Mouse (Mus musculus) yolk sac, embryonic 10.5 days (tissue): ENCODE data around the gene Fam178b.
"Not testable (repeated sequence)": the region's sequence is repeated elsewhere in the genome, so short reads cannot be mapped to it uniquely, and the experiment has no call there.

Source experiments
- DNase-seq: peaks from one replicate; pipeline ENCODE4 v3.0.0-alpha.2; 2017; ENCODE audit warnings: low spot score

Fam178b gene

GRCm38 (mm10) chr1:36672648-36673350, 10.2 kb downstream of the Fam178b start:
- DNase-seq, result no peak

GRCm38 (mm10) chr1:36671260-36671659, 11.7 kb downstream of the Fam178b start:
- DNase-seq, result no peak

GRCm38 (mm10) chr1:36670256-36670655, 12.7 kb downstream of the Fam178b start:
- no peak for DNase-seq

- DNase-seq, result not testable (repeated sequence)
Measured at GRCm38 (mm10) chr1:36668007-36668406, 15.0 kb downstream of the Fam178b start.

- DNase-seq, result no peak
Measured at GRCm38 (mm10) chr1:36665934-36666333, 17.0 kb downstream of the Fam178b start.

GRCm38 (mm10) chr1:36665165-36665723, 17.7 kb downstream of the Fam178b start:
- DNase-seq, result no peak

- DNase-seq, result no peak
Measured at GRCm38 (mm10) chr1:36664457-36664856, 18.5 kb downstream of the Fam178b start.

DNA sequence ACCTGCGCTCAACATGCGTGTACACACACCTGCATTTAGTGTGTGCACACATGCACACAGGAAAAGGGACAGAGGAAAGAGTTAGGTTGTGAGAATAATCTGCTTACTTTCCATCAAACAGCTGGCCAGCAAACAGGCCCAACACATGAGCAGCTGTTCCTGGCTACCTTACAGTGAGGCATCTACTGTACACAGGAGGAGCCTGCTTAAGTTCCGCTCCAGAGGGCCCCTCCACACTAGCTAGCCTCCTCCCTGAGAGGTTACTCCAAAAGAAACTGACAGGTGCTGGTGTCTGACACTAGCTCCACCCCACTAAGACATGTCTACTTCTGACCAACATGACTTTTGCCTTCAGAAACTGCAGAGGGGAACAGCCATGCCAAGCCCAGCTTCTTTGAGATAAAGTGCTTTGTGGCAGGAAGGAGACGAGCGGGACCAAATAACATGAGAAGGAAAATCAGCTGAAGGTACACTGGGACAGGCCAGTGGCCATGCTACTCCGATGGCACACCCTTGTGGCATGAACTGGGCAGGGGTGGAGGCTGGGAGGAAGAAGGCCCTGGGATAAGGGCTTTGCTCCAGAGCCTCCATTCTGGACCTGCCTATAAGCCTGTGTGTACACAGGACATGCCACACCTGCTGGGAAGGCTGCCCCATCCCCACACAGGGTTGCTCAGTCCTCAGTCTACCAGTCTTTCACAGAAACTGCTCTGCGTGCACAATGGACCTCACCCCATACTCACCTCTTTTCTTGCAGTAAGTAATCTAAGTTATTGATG, 24.2 kb downstream of the Fam178b start:
- no peak for DNase-seq

GRCm38 (mm10) chr1:36657658-36658415, 25.1 kb downstream of the Fam178b start:
- no peak for DNase-seq

GRCm38 (mm10) chr1:36656233-36656632, 26.8 kb downstream of the Fam178b start:
- DNase-seq, result no peak

DNA sequence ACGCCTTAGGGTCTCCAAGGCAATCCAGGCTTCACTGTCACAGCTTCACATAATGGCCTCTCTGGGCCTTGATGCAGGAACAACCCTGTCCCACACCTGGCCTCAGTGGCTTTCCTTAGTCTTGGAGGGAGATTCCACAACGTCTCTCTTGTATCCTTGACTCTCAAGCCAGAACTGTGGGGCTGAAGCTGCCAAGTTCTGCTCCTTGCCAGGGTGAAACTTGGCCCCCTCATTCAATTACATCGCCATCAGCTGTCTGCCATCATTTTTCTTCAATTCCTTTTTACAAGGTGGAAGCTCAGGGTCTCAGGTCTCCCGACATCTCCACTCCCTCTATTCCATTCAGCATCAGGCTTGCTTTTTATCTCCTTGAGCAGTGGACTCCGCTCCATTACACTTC, 27.9 kb downstream of the Fam178b start:
- DNase-seq, result no peak

GRCm38 (mm10) chr1:36647631-36648030, 35.4 kb downstream of the Fam178b start:
- DNase-seq, result peak; percentile 72

DNA sequence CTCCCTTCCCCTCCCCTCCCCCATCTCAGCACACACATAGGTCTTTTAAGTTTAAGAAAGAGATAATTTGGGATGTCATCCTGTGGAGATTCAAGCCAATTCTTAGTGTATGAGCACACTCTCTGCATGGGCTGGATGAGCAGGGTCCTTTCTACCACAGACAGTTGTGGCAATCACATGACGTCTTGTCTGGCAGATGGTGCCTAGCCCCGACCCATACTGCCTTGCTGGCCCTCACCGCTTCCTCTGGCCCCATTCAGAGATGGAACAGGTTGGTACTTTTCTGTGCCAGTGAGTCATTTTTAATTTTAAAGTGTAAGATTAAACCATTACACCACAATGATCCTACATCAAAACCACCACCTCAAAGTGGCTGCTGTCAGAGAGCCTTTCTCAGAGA, 36.7 kb downstream of the Fam178b start:
- DNase-seq, result no peak

GRCm38 (mm10) chr1:36644615-36645007, 38.4 kb downstream of the Fam178b start:
- no peak for DNase-seq

GRCm38 (mm10) chr1:36643957-36644614, 38.9 kb downstream of the Fam178b start:
- DNase-seq, result no peak

- no peak for DNase-seq
Measured at GRCm38 (mm10) chr1:36635826-36636485, 47.0 kb downstream of the Fam178b start.

DNA sequence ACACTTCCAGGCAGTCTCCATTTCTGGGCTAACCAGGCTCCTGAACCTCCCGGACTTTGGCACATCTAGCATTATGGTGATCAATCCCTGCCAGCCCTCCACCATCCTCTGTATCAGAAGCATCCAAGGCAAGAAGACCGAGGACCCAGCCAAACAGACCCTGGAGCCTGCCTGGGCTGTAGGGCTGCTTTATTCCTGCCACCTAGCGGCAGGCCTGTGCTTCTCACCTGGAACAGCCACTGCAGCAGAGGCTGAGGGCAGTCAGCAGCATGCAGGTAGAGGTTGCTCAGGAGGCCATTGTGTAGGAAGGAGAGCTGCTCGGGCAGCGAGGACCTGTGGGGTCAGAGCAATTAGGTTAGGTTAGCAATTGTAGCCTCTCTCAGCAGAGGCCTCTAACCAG, 48.0 kb downstream of the Fam178b start:
- DNase-seq, result peak; percentile 52

GRCm38 (mm10) chr1:36633920-36634319, 49.1 kb downstream of the Fam178b start:
- DNase-seq, result no peak

DNA sequence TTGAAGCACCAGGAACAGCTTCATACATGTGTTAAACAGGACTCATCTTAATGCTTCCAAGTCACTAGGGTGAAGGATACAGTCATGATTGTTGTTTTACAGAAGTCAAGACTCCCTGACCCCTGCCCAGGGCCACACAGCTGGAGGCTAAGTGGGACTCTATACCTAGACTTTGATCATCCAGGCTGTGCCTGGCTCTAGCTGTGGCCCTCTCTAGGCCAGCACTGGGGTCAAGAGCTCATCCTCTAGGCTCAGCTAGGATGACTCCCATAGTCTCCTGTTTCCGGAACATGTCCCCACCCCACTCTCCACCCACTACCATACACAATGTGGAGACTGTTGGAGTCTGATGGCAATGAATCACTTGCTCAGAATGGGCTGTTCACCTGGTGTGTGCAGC, 50.1 kb downstream of the Fam178b start:
- no peak for DNase-seq

DNA sequence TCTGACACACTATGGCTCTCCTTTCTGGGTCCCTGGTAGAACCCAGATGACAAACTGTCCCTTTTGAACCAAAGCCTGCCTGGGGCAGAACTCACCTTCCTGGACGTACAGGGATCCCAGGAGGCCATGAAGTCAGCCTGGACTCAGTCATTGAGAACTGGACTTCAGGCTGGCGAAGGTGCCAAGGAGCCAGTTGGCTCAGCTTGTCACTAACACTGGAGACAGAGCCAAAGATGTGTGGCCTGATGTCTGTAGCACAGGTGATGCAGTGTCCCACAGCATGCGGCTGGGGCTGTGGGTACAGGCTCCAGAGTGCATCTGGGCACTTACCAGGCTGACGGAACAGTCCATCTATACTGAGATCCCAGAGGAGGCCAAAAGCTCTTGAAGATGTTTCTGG, 50.9 kb downstream of the Fam178b start:
- DNase-seq, result no peak

DNA sequence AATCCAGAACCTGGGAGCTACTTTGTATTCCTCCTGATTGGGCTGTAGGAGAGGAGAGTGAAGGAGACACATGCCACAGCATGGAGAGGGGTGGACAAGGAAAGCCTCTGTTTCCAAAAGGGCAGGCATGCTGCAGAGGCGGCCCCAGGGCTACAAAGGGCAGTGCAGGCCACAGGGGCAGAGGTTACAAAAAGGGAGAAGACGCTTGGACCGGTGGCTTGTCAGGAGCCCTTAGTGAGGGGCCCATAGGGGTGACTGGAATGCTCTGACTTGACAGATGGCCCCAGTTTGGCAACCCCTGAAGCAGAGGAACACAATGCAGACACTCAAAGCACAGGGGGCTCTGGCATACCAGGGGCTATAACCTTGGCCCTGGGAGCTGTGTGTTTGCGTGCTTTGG, 51.6 kb downstream of the Fam178b start:
- no peak for DNase-seq
